Mouse (Mus musculus): ENCODE measurements around the gene Man2a1. TPM values are rescaled to one million over a fixed set of nuclear protein-coding genes. Genes with fewer than 3 reads are reported as not detected.

Gene Man2a1
- polyA plus RNA-seq, 1 experiment, result 0.03 TPM

DNA sequence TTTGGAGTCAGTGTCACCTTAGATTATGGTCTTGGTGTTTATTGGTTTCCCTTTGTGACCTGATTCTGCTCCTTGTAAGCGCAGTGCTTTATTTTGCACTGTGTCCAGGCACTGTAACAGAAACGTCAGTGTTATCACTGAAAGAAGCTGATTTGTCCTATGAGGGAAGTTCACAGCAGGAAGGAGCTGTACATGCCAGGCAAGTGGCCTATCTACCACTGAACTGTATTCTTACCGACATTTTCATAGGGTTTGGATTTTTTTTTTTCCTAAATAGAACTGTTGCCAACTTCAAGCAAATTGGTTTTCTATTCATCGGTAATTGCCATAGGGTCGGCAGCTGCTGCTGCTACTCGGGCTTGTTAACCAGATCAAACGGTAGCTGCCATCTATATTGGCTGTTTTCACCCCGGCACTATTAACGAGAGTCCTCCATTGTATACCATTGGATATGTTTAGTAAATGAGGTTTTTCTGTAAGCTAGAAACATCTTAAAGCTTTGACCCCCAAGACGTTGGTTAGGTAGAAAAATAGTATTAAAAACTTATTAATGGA, 96.8 kb downstream of the Man2a1 start:
- no peaks in the 10 kb centered on the region for H3K27me3 ChIP-seq (ENCODE audit: control insufficient read depth)
- H3K36me3 ChIP-seq (ENCODE audit: control insufficient read depth), result peaks cover 5% of the 10 kb centered on the region; the same call in 1 of the 2 replicates
- TF ChIP-seq TAL1 (IDR thresholded peaks at IDR 0.05; ENCODE audit: low read length) (no peak), GATA1 (IDR thresholded peaks at IDR 0.05; ENCODE audit: low read length) (no peak)
- no peaks in the 10 kb centered on the region for H3K9me3 ChIP-seq (ENCODE audit: control insufficient read depth, low read length)
- H3K4me3 ChIP-seq (replicated peaks), result no peak overlapping the region
- H3K4me1 ChIP-seq (ENCODE audit: control insufficient read depth), result no peaks in the 10 kb centered on the region

DNA sequence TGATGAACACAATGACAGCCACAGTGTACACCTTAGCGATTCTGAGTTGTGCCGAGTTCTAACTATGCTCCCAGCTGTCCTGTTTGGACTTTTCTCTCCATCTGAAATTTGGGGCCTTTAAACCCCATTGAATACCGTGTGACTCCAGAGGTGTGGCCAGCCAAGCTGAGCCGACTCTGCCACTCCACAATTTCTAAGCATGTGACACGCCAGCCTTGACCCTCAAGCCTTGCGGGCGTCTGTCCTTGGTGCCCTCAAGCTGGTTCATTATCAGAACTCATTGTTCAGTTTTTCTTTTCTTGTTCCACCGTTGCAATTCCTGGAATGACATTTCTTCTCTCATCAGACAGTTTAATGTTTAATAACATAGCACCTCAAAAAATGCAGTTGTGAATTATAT, 98.0 kb downstream of the Man2a1 start:
- H3K4me3 ChIP-seq (replicated peaks), result no peak overlapping the region
- no peaks in the 10 kb centered on the region for H3K4me1 ChIP-seq (ENCODE audit: control insufficient read depth)
- TF ChIP-seq TAL1 (IDR thresholded peaks at IDR 0.05; ENCODE audit: low read length), result no peak
- no peak for TF ChIP-seq GATA1 (IDR thresholded peaks at IDR 0.05; ENCODE audit: low read length)
- H3K36me3 ChIP-seq (ENCODE audit: control insufficient read depth), result peaks cover 8% of the 10 kb centered on the region; the same call in 1 of the 2 replicates
- no peaks in the 10 kb centered on the region for H3K9me3 ChIP-seq (ENCODE audit: control insufficient read depth, low read length)
- no peaks in the 10 kb centered on the region for H3K27me3 ChIP-seq (ENCODE audit: control insufficient read depth)

DNA sequence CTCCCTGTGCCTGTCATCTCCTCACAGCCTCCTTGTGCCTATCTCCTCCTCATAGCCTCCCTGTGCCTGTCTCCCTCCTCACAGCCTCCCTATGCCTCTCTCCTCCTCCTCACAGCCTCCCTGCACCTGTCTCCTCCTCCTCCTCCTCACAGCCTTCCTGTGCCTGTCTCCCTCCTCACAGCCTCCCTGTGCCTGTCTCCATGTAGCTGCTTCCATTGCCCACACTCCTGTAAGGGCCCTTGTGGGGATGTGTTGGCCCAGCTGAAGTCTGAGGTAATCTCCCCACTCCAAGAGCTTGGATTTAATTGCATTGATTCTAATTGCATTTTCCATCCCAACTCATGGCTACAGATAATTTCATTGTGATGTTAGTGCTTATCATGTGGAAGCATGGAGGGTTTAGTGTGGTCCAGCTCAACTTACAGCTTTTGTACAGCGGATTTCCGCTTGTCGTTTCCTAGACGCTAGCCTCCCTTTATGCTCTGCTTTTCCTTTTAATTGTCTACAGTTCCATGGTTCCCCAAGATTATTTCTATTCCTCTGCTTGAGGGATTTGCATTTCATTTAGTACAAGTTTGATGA, 103.2 kb downstream of the Man2a1 start:
- Histone ChIP-seq H3K36me3 (ENCODE audit: control insufficient read depth) (peaks cover 4% of the 10 kb centered on the region; the same call in 1 of the 2 replicates), H3K4me3 (replicated peaks) (no peak overlapping the region), H3K27me3 (ENCODE audit: control insufficient read depth) (no peaks in the 10 kb centered on the region), H3K9me3 (ENCODE audit: control insufficient read depth, low read length) (no peaks in the 10 kb centered on the region), H3K4me1 (ENCODE audit: control insufficient read depth) (no peaks in the 10 kb centered on the region)
- TF ChIP-seq TAL1 (IDR thresholded peaks at IDR 0.05; ENCODE audit: low read length) (no peak), GATA1 (IDR thresholded peaks at IDR 0.05; ENCODE audit: low read length) (no peak)

DNA sequence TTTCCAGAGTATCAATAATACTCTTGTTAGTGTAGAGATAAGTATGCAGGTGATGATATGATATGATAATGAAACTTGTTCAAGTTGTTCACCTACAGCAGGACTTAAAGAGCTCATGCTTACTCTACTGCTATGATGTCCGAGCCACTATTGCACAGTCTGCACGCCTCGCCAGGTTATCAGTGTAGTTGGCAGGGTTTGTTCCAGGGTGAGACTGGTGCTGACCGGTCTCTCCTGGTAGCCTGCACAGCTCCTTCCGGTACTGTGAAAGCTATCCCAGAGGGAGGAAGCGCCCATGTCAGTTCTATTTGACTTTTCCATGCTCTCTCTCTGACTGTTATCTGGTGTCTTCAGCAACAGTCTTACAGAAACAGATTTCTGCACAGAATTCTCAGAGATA, 107.0 kb downstream of the Man2a1 start:
- TF ChIP-seq GATA1 (IDR thresholded peaks at IDR 0.05; ENCODE audit: low read length), result no peak
- TF ChIP-seq TAL1 (IDR thresholded peaks at IDR 0.05; ENCODE audit: low read length), result no peak
- H3K36me3 ChIP-seq (ENCODE audit: control insufficient read depth), result peaks cover 10% of the 10 kb centered on the region; the same call in 1 of the 2 replicates

DNA sequence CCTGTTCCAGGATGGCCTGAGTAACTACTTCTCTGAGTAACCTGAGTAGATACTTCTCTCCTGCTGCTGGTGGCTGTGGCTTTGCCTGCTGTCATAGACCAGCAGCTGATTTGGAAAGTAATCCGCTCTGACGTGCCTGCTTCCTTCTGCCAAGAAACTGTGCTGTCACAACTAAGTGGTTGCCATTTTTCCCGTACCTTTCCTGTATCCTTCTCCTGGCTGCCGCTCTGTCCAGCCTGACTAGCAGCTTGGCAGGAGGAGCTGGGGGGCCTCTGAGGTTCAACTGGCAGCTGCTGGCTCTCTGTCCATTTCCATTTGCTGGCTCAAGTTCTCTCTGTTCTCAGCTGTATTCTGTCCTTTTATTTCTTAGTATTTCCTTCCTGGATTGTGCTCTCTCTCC, 115.8 kb downstream of the Man2a1 start:
- TF ChIP-seq TAL1 (IDR thresholded peaks at IDR 0.05; ENCODE audit: low read length) (no peak), GATA1 (IDR thresholded peaks at IDR 0.05; ENCODE audit: low read length) (no peak)
- Histone ChIP-seq H3K4me1 (ENCODE audit: control insufficient read depth) (no peaks in the 10 kb centered on the region), H3K4me3 (replicated peaks) (no peak overlapping the region), H3K9me3 (ENCODE audit: control insufficient read depth, low read length) (no peaks in the 10 kb centered on the region), H3K27me3 (ENCODE audit: control insufficient read depth) (no peaks in the 10 kb centered on the region), H3K36me3 (ENCODE audit: control insufficient read depth) (peaks cover 22% of the 10 kb centered on the region)

More for the DNA sequence above, 107.0 kb downstream of the Man2a1 start:
- Histone ChIP-seq H3K27me3 (ENCODE audit: control insufficient read depth) (no peaks in the 10 kb centered on the region), H3K9me3 (ENCODE audit: control insufficient read depth, low read length) (no peaks in the 10 kb centered on the region), H3K4me1 (ENCODE audit: control insufficient read depth) (no peaks in the 10 kb centered on the region), H3K4me3 (replicated peaks) (no peak overlapping the region)

DNA sequence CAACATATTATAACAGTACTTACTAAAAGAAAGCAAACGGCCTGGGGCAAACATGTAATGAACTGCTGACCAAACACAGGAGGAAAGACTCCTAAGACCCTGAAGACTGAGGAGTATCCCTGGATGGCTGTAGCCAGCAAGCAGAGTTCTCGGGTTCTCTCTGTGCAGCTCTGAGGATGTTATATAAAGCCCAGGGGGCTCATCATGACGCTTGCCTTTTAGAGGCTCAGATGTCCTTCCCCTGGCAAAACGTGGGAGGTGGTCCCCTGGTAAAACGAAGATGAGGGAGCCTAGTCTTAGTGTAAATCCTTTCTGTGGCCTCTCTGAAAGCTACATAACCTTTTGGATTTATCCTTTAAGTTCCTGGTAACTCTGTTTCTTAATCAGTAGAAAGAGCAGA, 119.2 kb downstream of the Man2a1 start:
- no peaks in the 10 kb centered on the region for H3K27me3 ChIP-seq (ENCODE audit: control insufficient read depth)
- H3K36me3 ChIP-seq (ENCODE audit: control insufficient read depth), result peaks cover 9% of the 10 kb centered on the region
- H3K4me3 ChIP-seq (replicated peaks), result no peak overlapping the region
- no peak for TF ChIP-seq TAL1 (IDR thresholded peaks at IDR 0.05; ENCODE audit: low read length)
- no peak for TF ChIP-seq GATA1 (IDR thresholded peaks at IDR 0.05; ENCODE audit: low read length)
- H3K9me3 ChIP-seq (ENCODE audit: control insufficient read depth, low read length), result no peaks in the 10 kb centered on the region
- no peaks in the 10 kb centered on the region for H3K4me1 ChIP-seq (ENCODE audit: control insufficient read depth)

DNA sequence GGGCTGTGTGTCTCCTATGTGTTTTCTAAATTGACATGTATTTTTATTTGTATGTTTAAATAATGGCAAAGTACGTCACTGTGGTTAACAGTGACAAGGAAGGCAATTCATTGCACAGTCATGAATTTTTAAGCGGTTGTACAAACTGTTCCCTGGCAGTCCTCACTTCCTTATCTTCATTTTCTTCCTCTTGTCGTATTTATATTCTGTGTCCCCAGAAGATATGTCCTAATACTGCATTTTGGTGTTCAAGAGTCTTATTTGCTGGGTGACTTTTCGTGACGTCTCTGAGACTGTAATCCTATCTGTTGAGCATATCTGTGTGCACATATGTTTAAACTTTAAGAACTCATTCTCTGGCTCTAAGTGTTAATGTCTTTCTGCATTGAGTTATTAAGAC, 120.6 kb downstream of the Man2a1 start:
- Histone ChIP-seq H3K36me3 (ENCODE audit: control insufficient read depth) (peaks cover 10% of the 10 kb centered on the region), H3K27me3 (ENCODE audit: control insufficient read depth) (no peaks in the 10 kb centered on the region), H3K9me3 (ENCODE audit: control insufficient read depth, low read length) (no peaks in the 10 kb centered on the region), H3K4me3 (replicated peaks) (no peak overlapping the region), H3K4me1 (ENCODE audit: control insufficient read depth) (no peaks in the 10 kb centered on the region)
- TF ChIP-seq TAL1 (IDR thresholded peaks at IDR 0.05; ENCODE audit: low read length) (no peak), GATA1 (IDR thresholded peaks at IDR 0.05; ENCODE audit: low read length) (no peak)

DNA sequence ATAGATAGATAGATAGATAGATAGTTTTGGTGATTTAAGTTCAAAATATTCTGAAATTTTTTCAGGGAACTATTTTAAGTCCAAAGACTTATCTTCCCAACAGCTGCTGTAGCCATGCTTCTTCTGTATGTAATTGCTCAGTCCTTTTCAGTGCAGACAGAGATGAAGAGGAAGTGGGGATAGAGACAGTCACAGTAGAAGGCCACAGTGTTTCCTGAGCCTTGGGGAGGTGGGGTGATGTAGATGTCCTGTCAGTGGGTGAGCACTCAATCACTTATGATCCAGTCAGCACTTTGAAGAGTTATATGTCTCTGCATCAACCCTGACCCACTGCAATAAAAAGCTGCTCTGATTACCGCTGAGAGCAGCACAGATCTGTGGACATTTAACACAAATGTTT, 122.6 kb downstream of the Man2a1 start:
- H3K4me3 ChIP-seq (replicated peaks), result no peak overlapping the region

DNA sequence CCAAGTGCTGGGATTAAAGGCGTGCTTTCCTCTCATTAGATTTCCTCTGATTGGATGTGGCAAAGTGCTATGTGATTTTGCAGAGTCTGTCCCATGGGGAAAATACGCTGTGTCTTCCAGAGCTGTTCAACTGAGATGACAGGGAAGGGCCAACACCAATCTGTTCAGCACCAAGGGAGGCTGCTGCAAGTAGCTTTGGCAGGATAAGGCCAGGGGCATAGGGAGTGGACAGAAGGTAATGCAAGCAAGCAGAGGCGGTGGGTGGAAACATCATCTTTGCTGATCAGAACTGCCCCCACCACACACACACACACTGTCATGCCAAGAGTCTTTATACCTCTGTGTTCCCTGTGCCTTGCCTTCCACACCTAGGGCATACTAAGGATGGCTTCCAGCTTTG, 124.7 kb downstream of the Man2a1 start:
- TF ChIP-seq TAL1 (IDR thresholded peaks at IDR 0.05; ENCODE audit: low read length) (no peak), GATA1 (IDR thresholded peaks at IDR 0.05; ENCODE audit: low read length) (no peak)
- H3K4me3 ChIP-seq (replicated peaks), result no peak overlapping the region
- H3K36me3 ChIP-seq (ENCODE audit: control insufficient read depth), result peaks cover 11% of the 10 kb centered on the region; the same call in 1 of the 2 replicates
- H3K9me3 ChIP-seq (ENCODE audit: control insufficient read depth, low read length), result no peaks in the 10 kb centered on the region
- no peaks in the 10 kb centered on the region for H3K4me1 ChIP-seq (ENCODE audit: control insufficient read depth)
- H3K27me3 ChIP-seq (ENCODE audit: control insufficient read depth), result no peaks in the 10 kb centered on the region

More for the DNA sequence above, 122.6 kb downstream of the Man2a1 start:
- TF ChIP-seq TAL1 (IDR thresholded peaks at IDR 0.05; ENCODE audit: low read length) (no peak), GATA1 (IDR thresholded peaks at IDR 0.05; ENCODE audit: low read length) (no peak)
- H3K27me3 ChIP-seq (ENCODE audit: control insufficient read depth), result no peaks in the 10 kb centered on the region
- H3K9me3 ChIP-seq (ENCODE audit: control insufficient read depth, low read length), result no peaks in the 10 kb centered on the region
- H3K36me3 ChIP-seq (ENCODE audit: control insufficient read depth), result peaks cover 11% of the 10 kb centered on the region; the same call in 1 of the 2 replicates
- H3K4me1 ChIP-seq (ENCODE audit: control insufficient read depth), result no peaks in the 10 kb centered on the region

All from erythroblast, embryonic 14.5 days (primary cell).